Mouse (Mus musculus) testis, postnatal 10 days (tissue): ENCODE data around the gene Dis3l2.

Experiments
- DNase-seq: peaks from one replicate; pipeline ENCODE4 v3.0.0; 2021; ENCODE audit warnings: low spot score

Gene Dis3l2

GRCm38 (mm10) chr1:87073776-87074175 is 370.2 kb downstream of the Dis3l2 start:
- DNase-seq = no peak

GRCm38 (mm10) chr1:87086196-87086595 is 382.6 kb downstream of the Dis3l2 start:
- DNase-seq = no peak

GRCm38 (mm10) chr1:87086964-87087363 is 383.4 kb downstream of the Dis3l2 start:
- DNase-seq = no peak

GRCm38 (mm10) chr1:87089251-87089650 is 385.6 kb downstream of the Dis3l2 start:
- no peak for DNase-seq

- DNase-seq = no peak
Measured at GRCm38 (mm10) chr1:87089828-87090227, 386.2 kb downstream of the Dis3l2 start, which contains the start of gene Alppl2. TSS of gene Alppl2 (minus strand) at chr1:87089928.

- DNase-seq = no peak
Measured at GRCm38 (mm10) chr1:87095642-87096041, 392.0 kb downstream of the Dis3l2 start.

- peak; percentile 87 for DNase-seq
Measured at GRCm38 (mm10) chr1:87098358-87098975, 394.9 kb downstream of the Dis3l2 start.
